Mouse (Mus musculus): ENCODE data around the gene Paxbp1. TPM values are rescaled to one million over a fixed set of nuclear protein-coding genes. Genes with fewer than 3 reads are reported as not detected.

The Paxbp1 gene
- polyA plus RNA-seq, 1 experiment from 2014 or later = 109 TPM

DNA sequence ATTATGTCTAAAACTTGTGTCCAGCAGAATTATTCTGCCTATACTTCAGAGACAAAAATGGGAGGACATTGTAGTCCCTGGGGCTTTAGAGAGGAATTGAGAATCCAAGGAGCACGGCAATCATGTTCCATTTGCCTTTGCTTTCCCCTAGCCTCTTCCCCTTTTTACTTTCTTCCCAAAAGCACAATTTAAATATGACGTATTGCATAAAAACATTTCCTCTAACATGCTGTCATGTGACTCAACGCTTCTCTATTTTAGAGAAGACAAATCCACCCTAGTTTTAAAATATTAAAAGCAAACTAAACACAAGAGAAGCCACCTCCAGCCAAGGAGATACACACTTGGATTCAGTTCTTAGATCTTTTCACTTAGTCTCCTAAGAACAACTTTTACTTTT, 32.5 kb downstream of the Paxbp1 start:
- peak overlapping the region; percentile 72 for H3K4me2 ChIP-seq (ENCODE audit: low read depth, low read length, severe bottlenecking)
- DNase-seq (ENCODE audit: low spot score) = no peak
- peak overlapping the region; percentile 91 for H3K4me3 ChIP-seq (ENCODE audit: low read depth, low read length)
- no peaks in the 10 kb centered on the region; the same call in 1 of the 2 replicates for H3K4me1 ChIP-seq (replicated peaks; ENCODE audit: control insufficient read depth, insufficient read depth, low read length)
- no peaks in the 10 kb centered on the region for H3K9me3 ChIP-seq (ENCODE audit: control insufficient read depth, low read length)
- no peaks in the 10 kb centered on the region for H3K27me3 ChIP-seq (ENCODE audit: control insufficient read depth, insufficient read depth, low read length)
- peak overlapping the region; percentile 82 for H3K9ac ChIP-seq (ENCODE audit: low read length)
- no peak for ATAC-seq (replicated peaks; ENCODE audit: low FRiP score)
- WGBS = 51% methylated on average over 3 of the region's 3 CpGs
- H3K27ac ChIP-seq (ENCODE audit: low read depth, low read length) = peak overlapping the region; percentile 69
- no peaks in the 10 kb centered on the region; the same call in 1 of the 2 replicates for H3K36me3 ChIP-seq (ENCODE audit: control insufficient read depth, insufficient read depth, low read length)

- under 1% methylated on average over 58 of the region's 66 CpGs for WGBS
- DNase-seq (ENCODE audit: low spot score) = peak; percentile 95
- H3K4me2 ChIP-seq (ENCODE audit: low read depth, low read length, severe bottlenecking) = peak within 1 kb of the TSS; percentile 72
- no peaks in the 10 kb centered on the region for H3K9me3 ChIP-seq (ENCODE audit: control insufficient read depth, low read length)
- no peaks in the 10 kb centered on the region for H3K27me3 ChIP-seq (ENCODE audit: control insufficient read depth, insufficient read depth, low read length)
- H3K36me3 ChIP-seq (ENCODE audit: control insufficient read depth, insufficient read depth, low read length) = no peaks in the 10 kb centered on the region; the same call in 1 of the 2 replicates
- ATAC-seq (replicated peaks; ENCODE audit: low FRiP score) = peak; percentile 95
- peak within 1 kb of the TSS; percentile 69 for H3K27ac ChIP-seq (ENCODE audit: low read depth, low read length)
- H3K9ac ChIP-seq (ENCODE audit: low read length) = peak within 1 kb of the TSS; percentile 82
- H3K4me1 ChIP-seq (replicated peaks; ENCODE audit: control insufficient read depth, insufficient read depth, low read length) = no peaks in the 10 kb centered on the region; the same call in 1 of the 2 replicates
- peak within 1 kb of the TSS; percentile 91 for H3K4me3 ChIP-seq (ENCODE audit: low read depth, low read length)
Observed at GRCm38 (mm10) chr16:91011021-91011683, 33.2 kb downstream of the Paxbp1 start, which contains the start of gene Synj1. Gene Synj1, minus strand, starts transcription at chr16:91011308.

- Histone ChIP-seq H3K36me3 (ENCODE audit: control insufficient read depth, insufficient read depth, low read length) (no peaks in the 10 kb centered on the region; the same call in 1 of the 2 replicates), H3K4me3 (ENCODE audit: low read depth, low read length) (peak overlapping the region; percentile 91), H3K4me1 (replicated peaks; ENCODE audit: control insufficient read depth, insufficient read depth, low read length) (no peaks in the 10 kb centered on the region; the same call in 1 of the 2 replicates), H3K9ac (ENCODE audit: low read length) (peak overlapping the region; percentile 82), H3K27me3 (ENCODE audit: control insufficient read depth, insufficient read depth, low read length) (no peaks in the 10 kb centered on the region), H3K9me3 (ENCODE audit: control insufficient read depth, low read length) (no peaks in the 10 kb centered on the region), H3K27ac (ENCODE audit: low read depth, low read length) (peak overlapping the region; percentile 69; the same call in 1 of the 2 replicates), H3K4me2 (ENCODE audit: low read depth, low read length, severe bottlenecking) (peak overlapping the region; percentile 72)
- under 1% methylated on average over 34 of the region's 42 CpGs for WGBS
- ATAC-seq (replicated peaks; ENCODE audit: low FRiP score) = no peak; the same call in none of the 2 replicates
- no peak for DNase-seq (ENCODE audit: low spot score)
Observed at GRCm38 (mm10) chr16:91010581-91011020, 33.7 kb downstream of the Paxbp1 start.

- peak overlapping the region; percentile 82 for H3K9ac ChIP-seq (ENCODE audit: low read length)
- DNase-seq (ENCODE audit: low spot score) = no peak
- no peak overlapping the region for H3K27ac ChIP-seq (ENCODE audit: low read depth, low read length)
- ATAC-seq (replicated peaks; ENCODE audit: low FRiP score) = no peak
- H3K36me3 ChIP-seq (ENCODE audit: control insufficient read depth, insufficient read depth, low read length) = no peaks in the 10 kb centered on the region; the same call in 1 of the 2 replicates
- peak overlapping the region; percentile 91 for H3K4me3 ChIP-seq (ENCODE audit: low read depth, low read length)
- H3K27me3 ChIP-seq (ENCODE audit: control insufficient read depth, insufficient read depth, low read length) = no peaks in the 10 kb centered on the region
- no peaks in the 10 kb centered on the region for H3K9me3 ChIP-seq (ENCODE audit: control insufficient read depth, low read length)
- H3K4me1 ChIP-seq (replicated peaks; ENCODE audit: control insufficient read depth, insufficient read depth, low read length) = no peaks in the 10 kb centered on the region; the same call in 1 of the 2 replicates
- WGBS = under 1% methylated on average over 19 of the region's 19 CpGs
- H3K4me2 ChIP-seq (ENCODE audit: low read depth, low read length, severe bottlenecking) = peak overlapping the region; percentile 72
Observed at GRCm38 (mm10) chr16:91009942-91010529, 34.3 kb downstream of the Paxbp1 start.

GRCm38 (mm10) chr16:91004915-91005538, 39.3 kb downstream of the Paxbp1 start:
- no peaks in the 10 kb centered on the region for H3K36me3 ChIP-seq (ENCODE audit: control insufficient read depth, insufficient read depth, low read length)
- H3K9me3 ChIP-seq (ENCODE audit: control insufficient read depth, low read length) = no peaks in the 10 kb centered on the region
- ATAC-seq (replicated peaks; ENCODE audit: low FRiP score) (no peak), DNase-seq (ENCODE audit: low spot score) (no peak)
- H3K27me3 ChIP-seq (ENCODE audit: control insufficient read depth, insufficient read depth, low read length) = no peaks in the 10 kb centered on the region
- no peak overlapping the region for H3K27ac ChIP-seq (ENCODE audit: low read depth, low read length)
- no peak overlapping the region for H3K4me2 ChIP-seq (ENCODE audit: low read depth, low read length, severe bottlenecking)
- 91% methylated on average over 4 of the region's 4 CpGs for WGBS
- no peaks in the 10 kb centered on the region; the same call in 1 of the 2 replicates for H3K4me1 ChIP-seq (replicated peaks; ENCODE audit: control insufficient read depth, insufficient read depth, low read length)
- H3K9ac ChIP-seq (ENCODE audit: low read length) = no peak overlapping the region
- no peak overlapping the region for H3K4me3 ChIP-seq (ENCODE audit: low read depth, low read length)

DNA sequence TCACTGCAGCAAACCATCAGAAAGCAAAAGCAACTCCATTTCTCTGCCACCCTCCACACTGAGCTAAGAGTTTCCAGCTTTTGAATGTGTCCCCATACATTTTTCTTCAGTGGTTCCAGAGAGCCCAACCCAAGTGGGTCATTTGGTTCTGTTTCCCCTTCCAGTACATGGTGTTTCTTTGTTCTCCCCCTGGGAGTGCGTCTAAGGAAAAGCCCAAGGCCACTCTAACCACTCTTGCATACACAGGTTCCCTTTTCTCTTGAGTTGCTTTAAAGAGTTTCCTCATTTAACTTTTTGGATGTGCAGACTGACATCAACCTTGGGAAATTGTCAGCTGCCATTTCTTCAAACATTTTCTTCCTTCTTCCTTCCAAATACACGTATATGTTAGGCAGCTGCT, 43.2 kb downstream of the Paxbp1 start:
- H3K9ac ChIP-seq (ENCODE audit: low read length) = no peak overlapping the region
- H3K4me1 ChIP-seq (replicated peaks; ENCODE audit: control insufficient read depth, insufficient read depth, low read length) = no peaks in the 10 kb centered on the region; the same call in 1 of the 2 replicates
- WGBS = 86% methylated on average over 2 of the region's 2 CpGs
- DNase-seq (ENCODE audit: low spot score) (no peak), ATAC-seq (replicated peaks; ENCODE audit: low FRiP score) (no peak)
- no peak overlapping the region for H3K27ac ChIP-seq (ENCODE audit: low read depth, low read length)
- H3K27me3 ChIP-seq (ENCODE audit: control insufficient read depth, insufficient read depth, low read length) = no peaks in the 10 kb centered on the region
- H3K4me2 ChIP-seq (ENCODE audit: low read depth, low read length, severe bottlenecking) = no peak overlapping the region
- no peaks in the 10 kb centered on the region for H3K36me3 ChIP-seq (ENCODE audit: control insufficient read depth, insufficient read depth, low read length)
- H3K4me3 ChIP-seq (ENCODE audit: low read depth, low read length) = no peak overlapping the region
- H3K9me3 ChIP-seq (ENCODE audit: control insufficient read depth, low read length) = no peaks in the 10 kb centered on the region

DNA sequence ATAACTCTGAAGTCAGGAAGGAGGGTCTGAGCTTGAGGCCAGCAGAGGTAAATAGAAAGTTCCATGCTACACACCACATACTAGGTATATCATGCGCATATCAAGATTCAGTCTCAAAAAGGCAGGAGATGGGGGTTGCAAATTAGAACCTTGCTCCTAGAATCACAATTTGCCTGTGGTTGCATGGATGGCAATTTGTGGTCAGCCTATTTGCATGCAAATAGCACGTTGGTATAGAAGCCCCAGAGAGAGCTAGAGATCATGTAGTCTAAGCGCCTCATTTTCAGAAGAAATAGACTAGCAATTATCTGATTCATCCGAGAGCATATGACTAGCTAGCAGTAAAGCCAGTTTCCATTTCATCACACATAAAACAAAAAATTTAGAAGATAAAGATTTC, 44.5 kb downstream of the Paxbp1 start:
- 62% methylated on average over 4 of the region's 4 CpGs for WGBS
- Histone ChIP-seq H3K27ac (ENCODE audit: low read depth, low read length) (no peak overlapping the region), H3K27me3 (ENCODE audit: control insufficient read depth, insufficient read depth, low read length) (no peaks in the 10 kb centered on the region), H3K4me3 (ENCODE audit: low read depth, low read length) (no peak overlapping the region), H3K9me3 (ENCODE audit: control insufficient read depth, low read length) (no peaks in the 10 kb centered on the region), H3K4me1 (replicated peaks; ENCODE audit: control insufficient read depth, insufficient read depth, low read length) (no peaks in the 10 kb centered on the region; the same call in 1 of the 2 replicates), H3K4me2 (ENCODE audit: low read depth, low read length, severe bottlenecking) (no peak overlapping the region), H3K36me3 (ENCODE audit: control insufficient read depth, insufficient read depth, low read length) (no peaks in the 10 kb centered on the region), H3K9ac (ENCODE audit: low read length) (no peak overlapping the region)
- DNase-seq (ENCODE audit: low spot score) (no peak), ATAC-seq (replicated peaks; ENCODE audit: low FRiP score) (no peak)

GRCm38 (mm10) chr16:90997822-90998221, 46.5 kb downstream of the Paxbp1 start:
- H3K9me3 ChIP-seq (ENCODE audit: control insufficient read depth, low read length) = no peaks in the 10 kb centered on the region
- H3K9ac ChIP-seq (ENCODE audit: low read length) = no peak overlapping the region
- no peak overlapping the region for H3K4me3 ChIP-seq (ENCODE audit: low read depth, low read length)
- no peak for DNase-seq (ENCODE audit: low spot score)
- 93% methylated on average over 3 of the region's 3 CpGs for WGBS
- no peak overlapping the region for H3K4me2 ChIP-seq (ENCODE audit: low read depth, low read length, severe bottlenecking)
- H3K27me3 ChIP-seq (ENCODE audit: control insufficient read depth, insufficient read depth, low read length) = no peaks in the 10 kb centered on the region
- H3K36me3 ChIP-seq (ENCODE audit: control insufficient read depth, insufficient read depth, low read length) = no peaks in the 10 kb centered on the region
- ATAC-seq (replicated peaks; ENCODE audit: low FRiP score) = no peak
- no peak overlapping the region for H3K27ac ChIP-seq (ENCODE audit: low read depth, low read length)
- no peaks in the 10 kb centered on the region; the same call in 1 of the 2 replicates for H3K4me1 ChIP-seq (replicated peaks; ENCODE audit: control insufficient read depth, insufficient read depth, low read length)
